Mouse (Mus musculus): Measurements from ENCODE around the gene Yif1b.

Gene Yif1b

DNA sequence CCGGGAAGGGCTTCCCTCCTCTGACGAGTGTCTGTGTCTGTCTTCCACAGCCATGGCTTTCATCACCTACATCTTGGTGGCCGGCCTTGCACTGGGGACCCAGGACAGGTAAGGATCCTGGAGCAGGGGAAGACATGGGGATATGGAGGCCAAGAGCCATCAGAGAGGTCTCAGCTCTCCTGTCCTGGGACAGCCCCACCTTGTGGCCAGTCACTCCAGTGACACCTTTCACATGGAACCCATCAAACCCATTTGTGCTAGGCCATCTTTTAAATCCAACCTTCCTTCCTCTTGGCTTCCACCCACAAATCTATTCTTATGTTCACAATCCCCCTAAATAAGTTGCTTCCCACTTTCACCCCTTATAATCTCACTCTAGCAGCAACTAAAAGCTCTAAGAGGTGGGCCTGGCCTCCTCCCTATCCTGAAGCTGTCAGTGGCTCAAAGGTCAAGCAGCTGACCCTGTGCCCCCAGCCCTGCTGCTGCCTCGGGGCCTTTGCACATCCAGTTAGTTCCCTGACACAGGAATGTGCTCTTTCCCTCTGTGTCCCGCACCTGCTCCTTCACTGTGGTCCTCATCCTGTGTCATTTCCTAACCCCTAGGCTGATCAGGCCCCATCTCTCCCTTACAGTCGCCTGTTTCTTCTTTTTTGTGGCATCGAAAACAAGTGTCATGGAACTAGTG is 6.7 kb downstream of the Yif1b start:
- DNase-seq (ENCODE audit: extremely low spot score, low spot score): no peak

DNA sequence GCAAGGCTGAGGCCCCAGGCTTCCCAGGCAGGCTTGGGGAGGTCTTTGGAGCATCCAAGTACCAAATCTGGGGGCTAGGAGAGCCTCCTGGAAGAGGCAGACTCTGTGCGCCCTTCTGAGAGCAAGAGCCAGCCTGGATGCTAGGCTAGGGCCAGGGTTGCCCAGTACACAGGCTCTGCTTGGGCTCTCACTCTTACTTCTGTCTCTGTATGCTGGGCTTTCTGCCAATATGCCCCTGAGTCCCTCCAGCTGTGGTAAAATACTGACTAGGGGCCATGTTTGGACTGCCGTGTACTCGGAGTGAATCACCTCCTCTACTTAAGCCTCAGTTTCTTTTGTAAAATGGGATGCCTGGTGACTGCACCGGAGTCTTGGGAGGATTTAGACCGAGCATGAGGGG is 7.9 kb downstream of the Yif1b start:
- no peak for DNase-seq (ENCODE audit: extremely low spot score, low spot score)

DNA sequence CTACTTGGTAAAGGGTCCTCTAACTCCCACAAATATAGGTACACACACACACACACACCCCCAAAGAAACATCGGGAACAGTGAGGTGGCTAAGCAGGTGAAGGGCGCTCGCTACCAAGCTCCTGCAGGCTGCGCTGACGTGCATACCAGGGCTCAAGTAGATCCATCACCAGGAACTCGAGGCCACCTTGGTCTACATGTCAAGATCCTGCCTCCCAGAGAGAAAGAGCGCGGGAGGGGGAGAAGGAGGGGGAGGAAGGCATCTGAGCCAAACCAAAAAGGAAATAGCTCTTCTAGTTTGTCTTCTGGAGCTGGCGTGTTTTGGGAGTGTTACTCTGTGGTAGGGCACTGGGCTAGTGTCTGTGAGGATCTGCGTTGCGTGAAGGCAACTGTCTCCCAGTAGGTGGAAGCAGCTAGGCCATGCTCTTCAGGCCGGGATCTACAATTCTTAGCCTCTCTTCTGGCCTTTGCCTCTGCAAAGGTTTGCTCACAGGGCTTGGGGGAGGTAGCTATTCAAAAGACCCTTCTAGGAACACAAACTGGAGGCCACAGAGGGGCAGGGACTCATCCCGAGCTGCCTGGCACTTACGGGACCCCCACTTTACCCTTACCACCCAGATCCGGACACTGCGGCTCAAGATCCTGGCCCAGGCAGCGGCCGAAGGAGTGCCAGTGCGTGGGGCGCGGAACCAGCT is 8.6 kb downstream of the Yif1b start:
- no peak for DNase-seq (ENCODE audit: extremely low spot score, low spot score)

DNA sequence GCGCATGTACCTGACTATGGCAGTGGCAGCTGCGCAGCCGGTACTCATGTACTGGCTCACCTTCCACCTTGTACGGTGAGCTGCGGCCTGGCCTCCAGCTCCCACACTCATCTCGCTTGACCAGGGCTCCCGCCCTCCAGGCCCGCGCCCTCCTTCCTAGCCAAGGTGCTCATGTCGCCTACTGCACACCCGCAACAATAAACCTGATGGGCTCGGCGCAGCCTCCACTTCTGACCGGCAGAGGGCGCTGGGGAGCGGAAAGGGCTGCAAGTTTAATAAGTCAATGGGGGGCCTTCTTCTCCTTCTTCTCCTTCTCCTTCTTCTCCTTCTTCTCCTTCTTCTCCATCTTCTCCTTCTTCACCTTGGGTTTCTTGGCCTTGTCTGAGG is 9.2 kb downstream of the Yif1b start:
- DNase-seq (ENCODE audit: extremely low spot score, low spot score): peak; percentile 89

DNA sequence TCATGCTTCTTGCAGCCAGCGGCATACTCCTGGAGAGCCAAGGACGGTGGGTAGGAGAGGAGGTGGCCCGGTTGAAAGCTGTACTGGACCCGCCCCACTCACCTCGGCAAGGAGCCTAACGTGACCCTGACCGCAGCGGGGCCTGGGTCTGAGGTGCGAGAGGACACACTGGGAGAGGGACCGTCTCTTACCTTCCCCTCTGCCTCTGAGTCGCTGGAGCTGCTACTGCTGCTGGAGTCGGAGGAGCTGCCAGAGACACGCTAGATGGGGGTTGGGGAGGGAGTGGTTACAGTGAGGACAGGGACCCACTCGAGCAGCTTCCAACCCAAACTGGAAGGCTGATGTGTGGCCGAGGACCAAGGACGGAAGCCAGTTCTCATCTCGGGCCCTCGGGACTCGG is 9.6 kb downstream of the Yif1b start:
- DNase-seq (ENCODE audit: extremely low spot score, low spot score): no peak

DNA sequence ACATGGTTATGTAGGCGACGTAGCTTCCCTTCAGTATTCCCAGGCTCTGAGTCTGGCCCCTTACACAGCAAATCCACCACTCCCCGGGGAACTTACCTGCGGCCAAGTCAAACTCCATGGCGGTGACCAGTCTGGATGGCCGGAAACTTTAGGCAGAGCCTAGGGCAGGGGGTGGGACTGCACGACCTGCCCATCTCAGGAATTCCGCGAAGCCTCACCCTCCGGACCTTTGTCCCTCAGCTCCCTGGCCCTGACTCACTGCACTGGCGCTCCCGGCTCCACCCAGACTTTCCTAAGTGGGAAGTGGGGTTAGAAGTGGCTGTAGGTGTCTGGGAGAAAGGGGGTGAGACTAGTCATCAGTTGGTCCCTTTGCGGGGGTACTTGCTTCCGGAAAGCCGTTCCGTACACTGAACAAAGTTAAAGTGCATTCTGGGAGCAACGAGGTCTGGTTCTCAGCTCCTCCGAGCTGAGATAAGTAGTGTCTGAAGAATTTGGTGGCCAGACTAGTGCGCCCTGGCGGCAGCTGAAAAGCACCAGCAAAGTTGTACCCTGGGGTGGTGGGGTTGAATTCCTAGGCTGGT is 10.2 kb downstream of the Yif1b start, which contains the start of gene 2200002D01Rik:
TSS of gene 2200002D01Rik (minus strand) at position 206 of the 581 bp plus-strand sequence.
- peak; percentile 47 for DNase-seq (ENCODE audit: extremely low spot score, low spot score)

DNA sequence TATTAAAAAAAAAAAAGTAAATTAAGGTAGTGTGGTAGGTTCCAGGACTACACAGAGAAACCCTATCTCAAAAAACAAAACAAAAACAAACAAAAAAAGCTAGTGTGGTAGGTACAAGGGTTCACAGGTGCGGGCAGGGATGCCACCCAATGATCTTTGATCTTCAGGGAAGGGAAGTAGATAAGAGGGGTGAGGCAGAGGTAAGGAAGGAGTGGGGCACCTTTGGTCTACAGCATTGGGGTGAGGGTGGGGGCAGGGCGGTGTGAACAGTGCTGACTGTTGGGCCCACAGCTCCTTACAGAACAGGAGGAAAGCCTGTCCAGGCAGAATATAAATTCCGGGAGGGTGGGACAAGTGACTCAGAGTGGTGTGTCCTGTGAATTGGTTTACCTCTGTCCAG is 13.0 kb downstream of the Yif1b start:
- no peak for DNase-seq (ENCODE audit: extremely low spot score, low spot score)

DNA sequence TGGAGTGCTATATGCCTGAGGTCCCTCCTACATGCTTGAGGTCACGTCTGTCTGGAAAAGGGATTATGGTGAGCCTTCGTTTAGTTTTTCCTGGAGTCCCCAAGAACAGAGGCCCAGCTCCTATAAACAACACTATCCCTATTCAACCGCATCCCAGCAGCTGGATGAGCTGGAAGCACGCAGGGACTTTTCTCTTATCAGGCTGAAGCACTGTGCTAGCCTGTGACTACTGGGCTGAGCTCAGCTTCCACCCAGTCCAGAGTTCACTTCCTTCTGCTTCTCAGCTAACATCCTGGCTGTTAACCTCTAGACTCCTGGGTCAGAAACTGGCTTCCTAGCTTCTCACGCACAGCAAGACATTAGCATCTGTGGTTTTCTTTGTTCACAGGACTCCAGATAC is 15.7 kb downstream of the Yif1b start:
- DNase-seq (ENCODE audit: extremely low spot score, low spot score): no peak

DNA sequence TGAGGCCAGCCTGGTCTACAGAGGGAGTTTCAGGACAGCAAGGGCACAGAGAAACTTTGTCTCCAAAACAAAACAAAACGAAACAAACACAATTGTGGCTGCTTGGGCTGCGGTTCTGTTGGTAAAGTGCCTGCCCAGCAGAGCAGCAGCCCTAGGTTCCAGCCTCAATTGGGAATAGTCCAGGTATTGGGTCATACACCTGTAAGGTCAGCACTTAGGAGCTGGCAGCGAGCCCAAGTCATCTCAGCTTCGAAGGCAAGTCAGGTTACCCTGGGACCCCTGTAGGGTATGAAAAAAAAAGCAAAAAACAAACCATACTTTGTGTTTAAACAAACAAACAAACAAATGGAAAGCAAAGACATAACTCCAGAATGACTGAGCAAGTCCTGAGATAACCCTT is 17.7 kb downstream of the Yif1b start:
- no peak for DNase-seq (ENCODE audit: extremely low spot score, low spot score)

DNA sequence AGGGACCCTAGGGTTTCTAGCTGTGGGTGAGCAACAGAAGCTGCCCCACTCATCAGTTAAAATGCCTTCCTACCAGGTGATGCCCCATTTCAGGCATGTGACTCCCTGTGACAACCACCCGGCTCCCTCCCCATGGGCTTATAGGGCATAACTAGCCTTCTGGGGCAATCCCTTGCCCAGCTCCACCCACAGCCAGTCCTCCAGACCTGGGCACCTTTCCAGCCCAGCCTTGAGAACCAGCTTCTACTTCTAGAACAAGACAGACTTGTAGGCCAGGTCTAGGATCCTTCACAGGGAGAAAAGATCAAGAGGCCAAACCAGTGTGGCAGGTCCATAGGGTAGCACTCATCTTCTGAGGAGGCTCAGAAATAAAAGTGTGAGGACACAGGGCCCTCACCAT is 19.2 kb downstream of the Yif1b start:
- no peak for DNase-seq (ENCODE audit: extremely low spot score, low spot score)

DNA sequence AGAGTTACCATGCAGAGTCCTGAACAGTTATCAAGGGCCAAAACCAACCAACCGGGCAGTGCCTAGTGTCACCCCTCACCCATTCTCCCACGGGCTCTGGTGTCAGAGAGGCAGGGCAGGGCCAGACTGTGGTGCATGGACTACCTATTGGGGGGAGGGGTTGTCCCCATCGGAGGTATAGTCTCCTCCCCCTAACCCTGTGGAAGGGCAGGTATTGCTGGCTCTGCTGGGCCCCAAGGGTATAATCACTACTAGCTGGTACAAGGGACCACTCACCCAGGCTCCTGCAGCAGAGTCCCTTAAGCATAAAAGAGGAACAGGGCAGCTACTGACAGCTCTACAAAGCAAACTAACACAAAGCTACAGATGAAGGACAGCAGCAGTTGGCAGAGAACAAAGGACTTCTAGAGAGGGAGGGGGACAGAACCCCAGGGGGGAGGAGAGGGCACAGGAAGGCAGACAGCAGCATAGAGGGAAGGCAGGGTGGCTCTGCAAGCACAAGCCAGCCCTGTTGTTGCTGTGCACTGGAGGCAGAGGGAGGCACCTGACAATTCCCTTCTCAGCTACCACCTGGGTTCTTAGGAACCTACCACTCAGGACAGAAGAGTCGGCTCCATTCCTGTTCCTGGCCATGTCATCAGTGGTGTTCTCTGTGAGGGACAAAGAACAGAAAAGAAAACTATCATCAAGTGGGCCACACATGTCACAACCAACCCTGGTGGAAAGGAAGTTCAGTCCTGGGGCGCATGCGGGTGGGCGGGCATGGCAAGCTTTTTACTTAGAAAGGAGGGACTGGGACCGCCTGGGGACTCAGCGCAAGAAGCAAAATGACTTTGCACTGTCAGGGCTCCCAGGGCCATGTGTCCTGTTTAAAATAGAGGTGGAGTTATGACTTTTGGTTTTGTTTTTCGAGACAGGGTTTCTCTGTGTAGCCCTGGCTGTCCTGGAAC is 21.9 kb downstream of the Yif1b start:
- DNase-seq (ENCODE audit: extremely low spot score, low spot score): no peak

DNA sequence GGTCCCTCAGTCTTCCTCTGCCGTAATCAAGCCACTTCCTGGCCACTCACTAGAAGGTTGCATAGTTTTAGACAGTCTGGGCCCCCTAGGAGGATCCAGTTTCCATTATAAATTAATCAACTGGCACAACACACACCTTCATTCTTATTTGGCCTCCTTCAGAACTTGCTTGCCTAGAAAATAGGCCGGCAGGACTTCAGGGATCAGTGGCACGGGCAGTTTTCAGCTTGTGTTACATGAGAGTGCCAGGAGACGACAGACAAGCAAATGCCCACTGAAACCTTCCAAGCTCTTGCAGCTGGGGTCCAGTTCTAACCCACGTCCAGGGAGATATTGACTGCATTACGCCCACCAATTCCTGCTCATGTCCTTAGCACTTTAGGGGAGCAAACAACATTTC is 24.0 kb downstream of the Yif1b start:
- DNase-seq (ENCODE audit: extremely low spot score, low spot score): no peak

DNA sequence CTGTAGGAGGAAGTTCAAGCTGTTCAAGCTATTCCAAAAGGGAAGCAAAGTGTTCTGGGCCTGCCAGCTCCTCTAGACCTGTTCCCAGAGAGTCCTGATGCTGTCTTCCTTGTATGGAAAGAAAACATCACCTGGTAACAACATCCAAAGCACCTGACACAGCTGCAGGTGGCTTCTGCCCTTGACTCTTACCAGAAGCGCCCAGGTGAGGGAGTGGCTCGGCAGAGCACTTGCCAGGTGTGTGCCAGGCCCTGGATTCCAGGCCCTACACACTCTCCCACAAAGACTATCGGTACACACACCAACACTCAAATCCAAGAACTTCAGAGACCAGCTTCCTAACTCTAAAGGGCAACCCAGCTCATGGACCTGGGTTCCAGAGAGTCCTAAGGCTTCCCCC is 25.7 kb downstream of the Yif1b start:
- DNase-seq (ENCODE audit: extremely low spot score, low spot score): no peak

DNA sequence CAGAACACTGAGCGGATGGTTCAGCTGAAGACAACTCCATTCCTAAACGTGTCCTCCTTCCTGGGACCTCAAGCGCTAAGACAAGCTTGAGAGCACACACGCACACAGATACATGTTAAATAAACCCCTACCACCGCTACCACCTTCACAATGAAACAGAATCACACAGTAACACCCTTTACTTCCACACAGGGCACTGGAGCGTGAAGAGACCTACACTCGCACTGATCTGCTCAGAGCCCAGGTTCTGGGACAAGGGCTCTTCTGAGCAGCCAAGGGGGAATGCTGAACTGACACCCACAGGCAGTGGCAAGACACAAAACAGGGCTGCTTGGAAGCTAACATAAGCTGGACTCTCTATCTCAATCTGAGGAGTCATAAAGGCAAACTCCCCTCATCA is 27.5 kb downstream of the Yif1b start:
- DNase-seq (ENCODE audit: extremely low spot score, low spot score): no peak

DNA sequence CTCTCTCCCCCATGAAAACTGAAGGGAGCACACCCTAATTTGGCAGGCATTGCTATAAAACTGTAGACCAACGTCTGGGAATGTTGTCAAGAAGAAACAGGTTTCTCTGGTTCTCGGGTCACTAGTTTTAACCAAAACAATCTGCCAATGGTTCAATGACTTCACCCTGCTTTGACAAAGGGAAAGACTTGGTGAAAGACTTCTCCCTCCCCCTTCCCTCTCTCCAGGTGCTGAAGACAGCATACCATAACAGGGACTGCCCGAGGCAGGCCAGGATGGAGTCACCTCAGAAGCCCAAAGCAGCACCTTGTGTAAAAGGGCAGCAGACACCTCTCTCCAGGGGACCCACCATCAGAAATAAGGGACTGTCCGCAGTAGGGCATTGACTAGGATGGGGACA is 28.8 kb downstream of the Yif1b start:
- no peak for DNase-seq (ENCODE audit: extremely low spot score, low spot score)

DNA sequence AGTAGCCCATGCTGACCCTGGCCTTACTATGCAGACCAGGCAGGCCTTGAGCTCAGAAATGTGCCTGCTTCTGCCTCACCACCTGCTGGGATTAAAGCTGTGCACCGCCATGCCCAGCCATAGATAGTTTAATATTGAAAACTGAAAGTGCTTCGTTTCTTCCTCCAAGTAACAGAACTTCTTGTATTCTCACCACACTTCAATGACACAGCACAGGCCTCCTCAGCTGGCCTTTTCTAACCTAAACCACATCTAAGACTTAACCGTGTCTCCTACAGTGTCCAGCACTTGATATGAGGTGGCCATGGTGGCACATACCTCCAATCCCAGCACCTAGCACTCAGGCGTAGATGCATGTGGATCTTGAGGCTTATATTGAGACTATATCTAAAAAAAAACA is 32.3 kb downstream of the Yif1b start:
- no peak for DNase-seq (ENCODE audit: extremely low spot score, low spot score)

DNA sequence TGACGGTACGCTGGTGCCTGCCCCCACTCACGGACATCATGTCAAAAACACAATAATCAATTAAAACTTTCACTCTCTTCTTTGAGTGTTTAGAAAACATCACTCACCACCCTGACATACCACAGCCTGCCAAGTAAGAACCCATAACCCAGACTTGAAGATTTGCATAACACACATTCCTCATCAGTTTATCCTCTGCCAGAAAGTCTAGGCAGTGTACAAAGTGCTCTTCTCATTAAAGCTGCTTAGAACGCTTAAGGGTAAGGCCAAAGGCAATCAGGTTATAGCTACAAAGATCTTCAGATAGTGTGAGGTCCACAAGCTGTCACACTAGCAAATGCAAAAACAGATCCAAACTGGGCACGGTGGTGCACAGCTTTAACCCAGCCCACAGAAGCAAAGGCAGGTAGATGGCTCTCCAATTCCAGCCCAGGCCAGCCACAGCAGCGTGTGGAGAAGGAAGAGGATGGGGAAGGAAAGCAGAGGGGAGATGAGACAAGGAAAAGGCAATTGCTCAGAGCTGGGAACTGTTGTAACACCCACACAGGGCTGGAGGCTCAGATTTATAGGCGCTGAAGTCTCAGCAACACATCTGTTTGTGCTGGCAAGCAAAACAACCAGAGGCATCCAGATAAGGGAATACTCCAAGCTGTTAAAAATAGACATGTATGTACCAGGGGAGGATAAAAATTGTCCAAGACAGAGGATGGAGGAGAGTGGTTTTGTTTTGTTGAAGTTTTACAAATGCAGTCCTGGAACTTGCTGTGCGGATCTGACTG is 33.7 kb downstream of the Yif1b start:
- DNase-seq (ENCODE audit: extremely low spot score, low spot score): no peak

DNA sequence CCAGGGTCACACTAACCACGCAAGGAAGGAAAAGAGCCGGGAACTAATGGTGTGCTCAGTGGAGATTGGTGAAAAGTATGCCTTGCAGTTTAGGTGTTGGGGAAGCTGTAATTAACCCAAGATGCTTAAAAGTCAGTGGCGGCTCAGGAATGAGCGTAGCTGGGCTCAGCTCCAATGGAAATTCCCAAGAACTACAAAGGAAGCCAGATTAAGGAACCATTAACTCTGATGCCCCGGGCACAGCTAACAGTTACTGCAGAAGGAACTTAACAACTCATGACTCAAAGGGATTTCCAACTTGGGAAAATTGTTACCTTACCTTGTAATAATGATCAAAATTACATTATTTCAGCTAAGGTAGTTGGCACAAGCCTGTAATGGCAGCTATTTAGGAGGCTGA is 38.6 kb downstream of the Yif1b start:
- no peak for DNase-seq (ENCODE audit: extremely low spot score, low spot score)

DNA sequence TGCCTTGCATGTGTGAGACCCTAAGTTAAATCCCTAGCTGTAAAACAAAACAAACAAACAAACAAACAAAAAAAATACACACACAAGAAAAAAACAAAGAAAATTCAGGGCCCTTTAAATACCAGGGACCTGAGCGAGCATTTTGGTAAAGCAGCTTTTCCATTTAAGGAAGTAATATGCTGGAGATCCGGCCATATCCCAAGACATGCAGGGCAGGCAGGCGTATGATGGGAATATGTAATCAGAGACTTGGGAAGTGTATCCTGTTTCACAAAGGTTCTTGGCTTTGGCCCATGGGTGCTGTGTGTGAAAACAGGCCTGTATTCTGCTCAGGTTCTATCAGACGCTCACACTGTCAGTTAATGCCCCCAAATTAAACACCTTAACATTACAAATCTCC is 39.4 kb downstream of the Yif1b start:
- no peak for DNase-seq (ENCODE audit: extremely low spot score, low spot score)

DNA sequence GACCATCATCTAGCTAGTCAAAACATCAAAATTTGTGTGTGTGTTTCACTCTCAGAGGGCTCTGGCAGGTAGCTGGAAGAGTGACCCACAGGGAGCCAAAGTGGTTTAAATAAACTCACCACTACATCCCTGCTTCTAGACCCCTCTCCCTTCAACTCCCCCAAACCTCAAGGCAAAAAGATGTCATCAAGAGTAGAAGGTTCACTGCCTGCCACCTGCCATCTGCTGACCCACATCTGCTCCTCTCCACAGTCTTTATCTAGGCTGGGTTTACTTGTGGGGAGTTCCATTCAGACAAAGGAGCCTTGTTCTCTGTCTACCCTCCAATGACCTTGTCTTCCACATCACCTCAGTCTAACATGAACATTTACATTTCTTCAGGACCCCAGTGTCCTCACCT is 41.1 kb downstream of the Yif1b start:
- no peak for DNase-seq (ENCODE audit: extremely low spot score, low spot score)

DNA sequence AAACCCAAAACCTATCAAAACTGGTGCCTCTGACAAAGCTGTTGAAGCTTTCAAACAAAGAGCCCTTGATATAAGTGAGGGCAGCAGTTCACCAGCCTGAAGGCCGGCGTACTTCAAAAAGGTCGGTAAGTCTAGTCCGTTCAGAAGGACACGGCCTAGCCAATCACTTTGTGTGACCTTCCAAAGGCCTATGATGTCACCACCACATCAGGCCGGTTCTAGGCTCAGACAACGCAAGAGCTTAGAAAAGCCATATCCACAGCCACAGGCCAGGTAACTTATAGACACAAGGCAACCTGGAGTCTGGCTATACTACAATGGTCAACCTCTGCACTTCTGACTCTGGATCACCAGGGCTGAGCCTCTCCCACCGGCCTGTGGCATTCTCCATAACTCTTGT is 41.8 kb downstream of the Yif1b start:
- no peak for DNase-seq (ENCODE audit: extremely low spot score, low spot score)
